Mouse (Mus musculus) myocyte (in vitro differentiated cells): ENCODE results near the gene Cpa4. TPM values are rescaled to one million over a fixed set of nuclear protein-coding genes. Genes with fewer than 3 reads are reported as not detected.

Experiments
- H3K27me3 ChIP-seq: one replicate; pipeline ENCODE4 v1.6.1; 2011; ENCODE audit not compliant: control insufficient read depth, insufficient read depth, insufficient read length
- H3K36me3 ChIP-seq: one replicate; pipeline ENCODE4 v1.6.1; 2011; ENCODE audit not compliant: control insufficient read depth, insufficient read depth
- H3K4me2 ChIP-seq: one replicate; pipeline ENCODE4 v1.6.1; 2011; ENCODE audit warnings: low read depth, control low read depth
- H3K4me3 ChIP-seq: one replicate; pipeline ENCODE4 v1.5.1; 2011; ENCODE audit warnings: mild to moderate bottlenecking, control low read depth, moderate library complexity
- H3K79me2 ChIP-seq: one replicate; pipeline ENCODE4 v1.6.1; 2011; ENCODE audit not compliant: control insufficient read depth, insufficient read depth
- H3ac ChIP-seq: one replicate; pipeline ENCODE4 v1.6.1; 2011; ENCODE audit not compliant: control insufficient read depth, insufficient read length
- CEBPB ChIP-seq: IDR thresholded peaks from 2 replicates; pipeline ENCODE4 v1.6.1; 2011; ENCODE audit warnings: mild to moderate bottlenecking, moderate library complexity; ENCODE audit not compliant: poor library complexity, insufficient read depth, severe bottlenecking
- E2F4 ChIP-seq: IDR thresholded peaks from one replicate; pipeline ENCODE4 v1.6.1; 2011; ENCODE audit warnings: mild to moderate bottlenecking, control low read depth, moderate library complexity; ENCODE audit not compliant: insufficient read depth
- MAX ChIP-seq: IDR thresholded peaks from one replicate; pipeline ENCODE4 v1.6.1; 2011; ENCODE audit warnings: low read depth, mild to moderate bottlenecking, control low read depth
- MYOD1 ChIP-seq, 3 experiments: IDR thresholded peaks; one replicate each; pipeline ENCODE4 v1.6.1; 2011; ENCODE audit warnings: control low read depth in 2 of 3, low read depth in 2 of 3, mild to moderate bottlenecking in 2 of 3, moderate library complexity in 1 of 3; ENCODE audit not compliant: insufficient read length in 2 of 3, control insufficient read depth in 1 of 3
- MYOG ChIP-seq, 3 experiments: IDR thresholded peaks; one replicate each; pipeline ENCODE4 v1.6.1; 2011; ENCODE audit warnings: control low read depth in 2 of 3, low read depth in 2 of 3, mild to moderate bottlenecking in 2 of 3; ENCODE audit not compliant: insufficient read length in 2 of 3, control insufficient read depth in 1 of 3, insufficient read depth in 1 of 3
- POLR2A ChIP-seq: IDR thresholded peaks from one replicate; pipeline ENCODE4 v1.6.1; 2011; ENCODE audit warnings: low read depth, mild to moderate bottlenecking, control low read depth, moderate library complexity; ENCODE audit not compliant: insufficient read length
- POLR2AphosphoS2 ChIP-seq: IDR thresholded peaks from one replicate; pipeline ENCODE4 v1.6.1; 2011; ENCODE audit warnings: low read depth, control low read depth; ENCODE audit not compliant: insufficient read length
- REST ChIP-seq: IDR thresholded peaks from one replicate; pipeline ENCODE4 v1.6.1; 2011; ENCODE audit warnings: mild to moderate bottlenecking, control low read depth, moderate library complexity; ENCODE audit not compliant: insufficient read depth, insufficient read length
- SRF ChIP-seq: IDR thresholded peaks from one replicate; pipeline ENCODE4 v1.6.1; 2011; ENCODE audit warnings: low read depth; ENCODE audit not compliant: control insufficient read depth, insufficient read length
- TCF12 ChIP-seq: IDR thresholded peaks from one replicate; pipeline ENCODE4 v1.6.1; 2011; ENCODE audit warnings: mild to moderate bottlenecking, control low read depth; ENCODE audit not compliant: poor library complexity, insufficient read depth, severe bottlenecking
- TCF3 ChIP-seq: IDR thresholded peaks from one replicate; pipeline ENCODE4 v1.6.1; 2011; ENCODE audit warnings: low read depth, control low read depth; ENCODE audit not compliant: insufficient read length
- USF1 ChIP-seq: IDR thresholded peaks from one replicate; pipeline ENCODE4 v1.6.1; 2011; ENCODE audit warnings: low read depth, mild to moderate bottlenecking, control low read depth, moderate library complexity
- polyA plus RNA-seq: library from polyadenylated mRNA; unstranded; fragments of >200 nt; fragmentation: generic; extraction: Trizol; gene quantifications from one replicate; pipeline ENCODE4 v1.2.1, GENCODE M21; 2012; ENCODE audit warnings: missing spikeins

Cpa4 gene
- 0.01 TPM for polyA plus RNA-seq

DNA sequence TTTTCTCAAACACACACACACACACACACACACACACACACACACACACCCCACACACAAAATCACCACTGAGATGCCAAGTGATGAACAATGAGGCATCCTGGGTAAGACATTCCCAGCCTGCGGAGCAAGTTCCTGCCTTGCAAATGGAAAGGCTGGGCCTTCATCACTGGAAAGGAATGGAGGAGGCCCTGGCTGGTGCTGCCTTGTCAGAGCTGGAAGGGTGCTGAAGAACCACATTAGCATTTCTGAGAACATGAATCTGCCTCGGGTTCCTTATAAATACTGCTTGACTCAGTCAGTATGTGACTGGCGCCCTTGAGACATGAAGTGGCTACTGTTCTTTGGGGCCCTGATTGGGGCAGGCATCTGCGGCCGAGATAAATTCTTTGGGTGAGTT, at the start of gene Cpa4:
Cpa4 (plus strand) TSS at position 301 of the 400 bp plus-strand sequence.
- H3K4me2 ChIP-seq = no peak within 1 kb of the TSS
- H3K27me3 ChIP-seq = no peaks in the 10 kb centered on the region
- no peaks in the 10 kb centered on the region for H3K36me3 ChIP-seq
- H3K4me3 ChIP-seq = no peak within 1 kb of the TSS
- H3ac ChIP-seq = no peak within 1 kb of the TSS
- TF ChIP-seq MYOD1 (IDR thresholded peaks at IDR 0.05; ENCODE audit: control insufficient read depth in 1 of 3, insufficient read length in 2 of 3, low read depth in 2 of 3) = no peak
- TF ChIP-seq TCF12 = no peak
- TF ChIP-seq POLR2AphosphoS2 = no peak
- no peak for TF ChIP-seq TCF3
- no peak for TF ChIP-seq SRF
- TF ChIP-seq E2F4 = no peak
- TF ChIP-seq MAX = no peak
- no peak for TF ChIP-seq MYOG (IDR thresholded peaks at IDR 0.05; ENCODE audit: control insufficient read depth in 1 of 3, insufficient read depth in 1 of 3, insufficient read length in 2 of 3, low read depth in 2 of 3)
- TF ChIP-seq CEBPB = no peak
- no peaks in the 10 kb centered on the region for H3K79me2 ChIP-seq

- Histone ChIP-seq H3K4me3 (no peak overlapping the region), H3K36me3 (no peaks in the 10 kb centered on the region), H3ac (no peak overlapping the region), H3K27me3 (no peaks in the 10 kb centered on the region), H3K79me2 (no peaks in the 10 kb centered on the region), H3K4me2 (no peak overlapping the region)
- TF ChIP-seq TCF12 (no peak), MYOG (IDR thresholded peaks at IDR 0.05; ENCODE audit: control insufficient read depth in 1 of 3, insufficient read depth in 1 of 3, insufficient read length in 2 of 3, low read depth in 2 of 3) (no peak), SRF (no peak), MYOD1 (IDR thresholded peaks at IDR 0.05; ENCODE audit: control insufficient read depth in 1 of 3, insufficient read length in 2 of 3, low read depth in 2 of 3) (no peak), TCF3 (no peak), MAX (no peak), USF1 (no peak), CEBPB (no peak), E2F4 (no peak), REST (no peak), POLR2AphosphoS2 (no peak), POLR2A (no peak)
These were observed 47.8 kb upstream of the Cpa4 start for GRCm38 (mm10) chr6:30520400-30520799.

GRCm38 (mm10) chr6:30525456-30526332, 42.5 kb upstream of the Cpa4 start:
- Histone ChIP-seq H3K79me2 (no peaks in the 10 kb centered on the region), H3K27me3 (no peaks in the 10 kb centered on the region), H3K4me2 (no peak overlapping the region), H3K4me3 (no peak overlapping the region), H3K36me3 (no peaks in the 10 kb centered on the region), H3ac (no peak overlapping the region)
- no peak for TF ChIP-seq MYOG (IDR thresholded peaks at IDR 0.05; ENCODE audit: control insufficient read depth in 1 of 3, insufficient read depth in 1 of 3, insufficient read length in 2 of 3, low read depth in 2 of 3)
- TF ChIP-seq CEBPB = no peak
- TF ChIP-seq E2F4 = no peak
- no peak for TF ChIP-seq TCF3
- TF ChIP-seq MAX = no peak
- TF ChIP-seq POLR2A = no peak
- no peak for TF ChIP-seq USF1
- TF ChIP-seq SRF = no peak
- no peak for TF ChIP-seq TCF12
- no peak for TF ChIP-seq POLR2AphosphoS2
- TF ChIP-seq REST = no peak
- TF ChIP-seq MYOD1 (IDR thresholded peaks at IDR 0.05; ENCODE audit: control insufficient read depth in 1 of 3, insufficient read length in 2 of 3, low read depth in 2 of 3) = no peak

DNA sequence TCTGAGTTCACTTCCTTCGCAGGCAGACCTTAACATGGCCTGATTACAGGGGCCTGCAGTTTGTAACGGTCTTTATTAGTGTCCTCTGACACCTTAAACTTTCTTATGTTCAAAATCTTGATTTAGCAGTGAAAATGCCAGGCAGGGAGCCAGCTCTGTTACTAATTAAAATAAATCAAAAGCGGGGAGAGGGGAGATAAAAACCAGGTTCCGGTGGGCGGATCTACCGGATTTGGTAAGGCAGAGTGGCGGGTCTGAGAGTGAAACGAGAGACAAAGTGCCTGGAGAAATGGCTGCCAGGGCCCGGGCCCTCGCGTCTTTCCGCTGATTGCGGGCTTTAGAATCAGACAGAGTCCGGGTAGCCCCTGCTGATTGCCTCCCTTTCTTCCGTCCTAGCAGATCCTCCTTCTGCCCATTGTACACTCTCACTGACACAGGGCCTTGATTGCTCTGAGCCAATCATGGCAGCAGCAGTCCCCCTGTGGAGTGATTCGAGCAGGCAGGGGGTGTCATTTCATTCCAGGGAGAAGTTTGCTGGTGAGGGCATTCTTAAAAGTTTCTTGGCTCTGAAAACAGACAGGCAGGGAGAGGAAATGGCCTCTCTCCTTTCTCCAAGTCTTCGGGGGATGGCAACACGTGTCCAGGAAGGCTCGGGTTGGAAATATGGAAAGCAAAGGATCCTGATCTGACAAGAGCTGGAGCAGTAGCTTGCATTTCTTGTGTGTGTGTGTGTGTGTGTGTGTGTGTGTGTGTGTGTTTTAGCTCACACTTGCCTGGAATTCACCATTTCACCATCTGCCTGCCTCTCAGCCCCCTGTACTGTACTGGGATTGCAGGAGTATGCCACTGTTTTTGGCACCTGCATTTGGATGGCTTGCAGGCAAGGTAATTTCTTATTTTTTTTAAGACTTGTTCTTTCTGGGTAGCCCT, 41.3 kb upstream of the Cpa4 start:
- no peak overlapping the region for H3K4me2 ChIP-seq
- TF ChIP-seq REST (no peak), MYOG (IDR thresholded peaks at IDR 0.05; ENCODE audit: control insufficient read depth in 1 of 3, insufficient read depth in 1 of 3, insufficient read length in 2 of 3, low read depth in 2 of 3) (no peak), CEBPB (no peak), TCF3 (no peak), SRF (no peak), MYOD1 (IDR thresholded peaks at IDR 0.05; ENCODE audit: control insufficient read depth in 1 of 3, insufficient read length in 2 of 3, low read depth in 2 of 3) (no peak), E2F4 (no peak)
- H3K79me2 ChIP-seq = no peaks in the 10 kb centered on the region
- no peaks in the 10 kb centered on the region for H3K27me3 ChIP-seq
- no peaks in the 10 kb centered on the region for H3K36me3 ChIP-seq
- H3K4me3 ChIP-seq = no peak overlapping the region
- no peak overlapping the region for H3ac ChIP-seq
